Mouse (Mus musculus) adipocyte (in vitro differentiated cells): ENCODE measurements around the gene Suclg2.
A peak's percentile ranks its signal among the peaks of the same experiment; 100 is the strongest.

ENCODE experiments used
- DNase-seq: peaks from one replicate; pipeline ENCODE4 v3.0.0-alpha.2; 2016; ENCODE audit warnings: low spot score

Gene Suclg2

DNA sequence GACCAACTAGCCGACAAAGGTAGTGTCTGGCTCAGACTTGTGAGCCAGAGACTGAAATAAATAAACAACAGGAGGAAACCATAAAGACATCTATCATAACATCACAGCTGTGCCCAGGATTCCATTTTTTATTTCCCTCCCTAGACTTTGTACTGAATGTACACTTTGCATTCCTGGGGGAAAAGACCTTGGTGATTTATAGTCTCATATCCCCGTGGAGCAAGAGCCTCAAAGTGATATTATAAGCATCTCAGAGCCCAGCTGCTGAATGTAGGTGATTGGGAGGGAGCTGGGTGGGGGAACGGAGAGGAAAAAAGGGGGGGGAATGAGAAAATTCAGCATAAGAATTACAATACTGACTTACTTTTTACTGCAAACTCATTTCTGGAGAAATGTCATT lies 259.2 kb downstream of the Suclg2 start:
- DNase-seq = no peak

DNA sequence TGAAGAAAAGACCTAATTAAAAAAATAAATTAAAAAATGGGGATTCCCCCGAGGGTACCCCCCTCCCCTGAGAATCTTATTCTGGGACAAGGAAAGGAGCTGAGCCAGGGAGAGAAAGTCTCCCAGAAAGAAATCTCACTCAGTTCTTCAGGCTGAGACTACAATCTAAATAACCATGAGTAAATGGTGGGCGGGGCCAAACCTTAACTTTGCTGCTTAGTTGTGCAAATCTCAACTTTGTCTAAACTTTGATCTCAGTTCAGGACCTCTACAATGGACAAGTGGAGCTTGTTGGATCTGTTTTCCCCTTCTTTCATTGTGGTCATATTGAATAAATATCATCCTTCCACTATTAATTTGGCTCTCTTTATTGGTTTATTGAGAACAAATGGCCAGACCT lies 272.4 kb downstream of the Suclg2 start:
- DNase-seq = no peak

DNA sequence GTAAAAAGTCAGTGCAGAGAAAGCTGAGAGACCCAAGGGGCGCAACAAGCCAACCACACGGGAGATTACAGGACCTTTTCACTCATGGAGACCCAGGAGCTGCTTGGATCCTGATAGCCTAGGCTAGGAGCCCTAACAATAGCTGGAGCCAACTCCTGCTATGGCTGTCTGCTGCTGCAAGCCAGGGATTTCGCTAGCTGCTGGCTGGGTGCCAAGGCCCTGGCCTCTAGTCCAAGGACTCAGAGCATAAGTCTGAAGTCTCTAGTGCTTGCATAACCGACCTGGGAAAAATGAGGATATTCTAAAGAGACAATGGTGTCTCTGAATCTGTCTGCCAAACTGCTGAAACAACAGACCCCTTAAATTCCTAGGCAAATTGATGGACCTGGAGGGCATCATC lies 273.6 kb downstream of the Suclg2 start:
- DNase-seq = peak; percentile 84
